Mouse (Mus musculus) gastrocnemius, postnatal 10 days (tissue): ENCODE measurements around the gene Zc3h10. TPM values are rescaled to one million over a fixed set of nuclear protein-coding genes. Genes with fewer than 3 reads are reported as not detected.
"Not testable (repeated sequence)": the region's sequence is repeated elsewhere in the genome, so short reads cannot be mapped to it uniquely, and the experiment has no call there.

Experiments
- DNase-seq: peaks from one replicate; pipeline ENCODE4 v3.0.0; 2021; ENCODE audit warnings: mixed read lengths
- microRNA-seq, 2 experiments: library from miRNA; unstranded; fragments of <30 nt; microRNA quantifications; one replicate each; pipeline ENCODE4 v1.2.0; 2021
- total RNA-seq, 2 experiments: library from RNA; stranded (reverse); gene quantifications; 2 replicates each; pipeline ENCODE4 v1.2.3; 2021

The Zc3h10 gene
- total RNA-seq, 2 experiments from 2014 or later: 5.2 to 6.3 TPM

DNA sequence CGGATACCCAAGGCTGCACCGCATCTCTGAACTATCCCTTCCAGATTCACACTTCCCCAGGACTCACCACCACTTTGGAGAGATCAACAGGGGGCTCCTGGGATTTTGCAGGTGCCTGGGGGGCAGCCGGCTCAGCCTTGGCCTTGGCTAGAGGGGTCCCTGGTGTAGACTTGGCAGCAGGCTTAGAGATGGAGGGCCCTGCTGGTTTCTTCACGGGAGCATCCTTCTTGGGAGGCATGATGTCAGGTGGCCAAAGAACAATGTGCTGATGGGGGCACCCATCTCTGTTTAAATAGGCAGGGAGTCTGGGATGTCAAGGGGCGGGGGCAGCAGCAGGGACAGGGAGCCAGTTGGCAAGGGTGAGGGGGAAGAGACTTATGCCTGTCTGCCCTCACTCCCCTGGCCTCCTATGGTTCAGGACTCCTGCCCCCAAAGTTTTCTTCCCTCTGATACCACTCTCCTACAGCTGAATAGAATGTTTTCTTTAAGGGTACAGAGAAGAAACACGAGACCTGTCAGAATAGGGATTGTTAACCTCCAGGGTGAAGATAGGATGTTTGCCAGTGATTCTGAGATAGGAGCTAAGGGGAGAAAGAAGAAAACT lies 50.3 kb downstream of the Zc3h10 start:
- no peak for DNase-seq

DNA sequence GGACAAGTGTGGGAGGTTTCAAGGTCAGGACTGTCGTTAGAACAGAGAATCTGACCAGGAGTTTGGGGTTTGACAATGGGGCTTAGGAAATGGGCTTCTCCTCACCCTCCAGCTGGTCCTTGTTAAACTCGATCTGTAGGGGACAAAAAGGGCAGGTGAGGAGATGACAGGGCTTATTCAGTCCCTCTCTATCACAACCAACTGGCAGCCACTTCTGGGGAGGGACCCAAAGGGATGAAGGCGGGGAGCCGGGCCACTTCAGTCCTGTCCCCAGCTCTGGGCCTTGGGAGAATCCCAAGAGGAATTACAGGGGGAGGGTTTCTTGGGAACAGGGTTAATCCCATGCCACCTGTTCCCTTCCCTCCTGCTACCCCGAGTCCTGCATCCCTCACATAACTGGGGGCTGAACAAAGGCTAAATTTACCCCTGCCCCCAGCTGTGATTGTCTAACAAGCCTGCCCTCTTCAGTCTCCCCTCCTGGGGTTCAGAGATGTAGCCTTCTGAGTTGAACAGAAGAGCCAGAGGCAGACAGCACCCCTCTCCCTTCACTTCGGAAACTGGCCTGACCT lies 51.0 kb downstream of the Zc3h10 start:
- no peak for DNase-seq

DNA sequence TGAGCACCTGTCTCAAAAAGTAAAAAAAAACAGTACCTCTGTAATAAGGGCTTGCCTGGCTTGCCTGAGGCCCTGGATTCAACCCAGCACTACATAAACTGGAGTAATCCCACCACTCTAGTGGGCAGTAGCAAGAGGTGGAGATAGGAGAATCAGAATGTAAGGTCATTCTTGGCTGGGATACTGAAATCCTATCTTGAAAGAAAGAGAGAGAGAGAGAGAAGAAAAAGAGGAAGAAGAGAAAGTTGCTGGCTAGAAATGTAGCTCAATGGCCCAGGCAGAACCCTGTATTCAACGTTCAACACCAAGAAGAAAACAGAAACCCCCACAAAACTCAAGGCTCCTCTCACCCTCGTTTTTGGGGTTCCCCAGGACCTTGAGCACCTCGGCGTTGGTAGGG lies 51.7 kb downstream of the Zc3h10 start:
- no peak for DNase-seq

DNA sequence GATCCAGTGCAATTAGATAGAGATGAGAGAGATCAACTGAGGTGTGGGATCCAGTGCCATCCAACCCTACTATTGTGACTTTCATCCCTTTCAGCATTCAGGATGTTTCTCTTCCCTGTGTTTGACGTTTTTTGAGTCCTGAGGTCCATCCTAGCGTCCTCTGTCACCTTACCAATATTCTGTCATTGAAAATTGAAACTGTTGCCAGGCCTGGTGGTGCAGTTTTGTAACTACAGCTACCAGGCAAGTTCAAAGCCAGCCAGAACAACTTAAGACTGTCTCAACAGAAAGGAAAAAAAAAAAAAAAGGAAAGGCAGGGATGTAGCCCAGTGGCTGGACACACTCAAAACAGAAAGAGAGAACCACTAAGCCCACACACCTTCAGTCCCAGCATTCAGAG lies 52.3 kb downstream of the Zc3h10 start:
- no peak for DNase-seq

DNA sequence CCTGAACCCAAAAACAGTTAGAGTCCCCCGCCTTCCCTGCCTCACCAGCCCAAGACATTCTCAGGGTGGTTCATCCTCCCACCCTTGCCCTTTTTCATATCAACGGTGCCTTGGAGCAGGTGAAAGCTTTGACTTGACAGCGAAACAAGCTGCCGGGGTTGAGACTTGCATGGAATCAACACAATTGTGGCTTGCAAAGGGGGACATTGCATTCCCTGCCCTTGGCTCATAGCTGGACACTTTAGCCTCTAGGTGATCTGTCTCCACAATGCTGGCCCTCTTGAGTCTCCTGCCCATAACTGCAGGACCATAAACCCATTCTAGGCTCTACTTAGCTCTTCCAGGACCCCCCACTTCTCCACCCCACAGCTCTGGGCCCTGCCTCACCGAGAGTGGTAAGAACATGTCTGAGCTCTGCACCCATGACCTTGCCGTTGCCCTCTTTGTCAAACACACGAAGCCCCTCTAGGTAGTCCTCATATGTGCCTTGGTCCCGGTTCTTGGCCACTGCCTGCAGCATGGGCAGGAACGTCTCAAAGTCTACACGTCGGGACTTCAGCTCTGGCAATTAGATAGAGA lies 52.8 kb downstream of the Zc3h10 start:
- DNase-seq: no peak

DNA sequence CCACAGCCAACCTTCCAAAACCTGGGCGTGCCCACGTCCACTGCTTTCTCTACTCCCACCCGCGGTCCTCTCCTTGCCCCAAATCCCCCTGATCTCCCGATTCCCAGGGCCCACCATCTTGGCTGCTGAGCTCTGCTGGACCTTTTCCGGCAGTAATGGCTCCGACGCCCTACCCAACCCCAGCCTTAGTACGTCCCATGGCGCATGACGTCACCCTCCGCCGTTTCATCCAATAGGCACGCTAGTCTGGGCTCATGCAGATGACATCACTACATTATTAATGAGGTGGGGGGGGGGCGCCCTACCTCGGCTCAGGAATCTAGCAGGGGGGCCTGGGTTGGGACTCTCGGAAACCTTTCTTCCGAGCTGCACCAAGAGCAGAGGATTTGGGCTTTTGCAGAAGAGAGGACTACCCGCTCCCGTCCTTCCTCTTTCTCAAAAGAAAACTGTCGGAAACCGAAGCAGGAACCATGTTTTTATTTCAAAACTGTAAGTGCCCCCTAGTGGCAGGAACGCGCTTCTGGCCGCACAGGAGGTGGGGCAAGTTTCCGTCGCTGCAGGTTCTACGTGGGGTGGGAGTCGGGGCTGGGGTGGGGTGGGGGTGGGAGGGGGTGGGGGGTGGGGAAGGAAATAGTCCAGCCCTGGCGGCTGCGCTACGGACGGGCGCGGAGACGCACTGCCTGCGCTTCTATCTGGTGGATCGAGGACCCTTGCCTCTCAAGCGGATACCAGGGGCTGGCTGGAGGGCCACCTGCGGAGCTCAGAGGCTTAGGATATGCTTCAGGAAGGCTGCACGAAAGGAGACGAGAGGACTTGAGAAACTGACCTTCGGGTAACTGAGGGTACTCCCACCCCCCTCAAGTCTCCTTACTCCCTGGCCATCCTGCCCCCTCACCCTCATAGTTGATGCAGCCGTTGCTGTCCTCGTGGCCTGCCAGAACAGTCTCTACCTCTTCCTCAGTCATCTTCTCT lies 53.6 kb downstream of the Zc3h10 start, which contains the start of gene Myl6:
Gene Myl6, minus strand, starts transcription at position 451 of the 972 bp plus-strand sequence.
- peak; percentile 97 for DNase-seq

DNA sequence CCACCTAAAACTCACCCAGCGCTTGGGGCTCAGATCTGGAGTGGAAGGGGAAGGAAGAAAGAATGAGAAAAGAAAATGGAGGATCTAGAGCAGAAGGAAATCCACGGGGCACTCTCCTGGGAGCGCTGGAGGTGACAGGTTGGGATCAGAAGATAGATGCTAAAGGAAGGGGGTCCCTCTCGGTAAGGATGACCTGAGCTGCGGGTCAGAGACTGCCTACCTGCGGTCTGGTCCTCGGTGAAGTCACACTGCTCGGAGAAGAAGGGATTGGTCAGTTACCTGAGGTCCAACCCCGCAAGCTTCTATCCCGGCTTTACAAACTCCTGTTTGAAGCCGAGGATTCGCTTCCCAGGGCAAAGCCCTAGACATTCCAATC lies 54.3 kb downstream of the Zc3h10 start:
- DNase-seq: no peak

DNA sequence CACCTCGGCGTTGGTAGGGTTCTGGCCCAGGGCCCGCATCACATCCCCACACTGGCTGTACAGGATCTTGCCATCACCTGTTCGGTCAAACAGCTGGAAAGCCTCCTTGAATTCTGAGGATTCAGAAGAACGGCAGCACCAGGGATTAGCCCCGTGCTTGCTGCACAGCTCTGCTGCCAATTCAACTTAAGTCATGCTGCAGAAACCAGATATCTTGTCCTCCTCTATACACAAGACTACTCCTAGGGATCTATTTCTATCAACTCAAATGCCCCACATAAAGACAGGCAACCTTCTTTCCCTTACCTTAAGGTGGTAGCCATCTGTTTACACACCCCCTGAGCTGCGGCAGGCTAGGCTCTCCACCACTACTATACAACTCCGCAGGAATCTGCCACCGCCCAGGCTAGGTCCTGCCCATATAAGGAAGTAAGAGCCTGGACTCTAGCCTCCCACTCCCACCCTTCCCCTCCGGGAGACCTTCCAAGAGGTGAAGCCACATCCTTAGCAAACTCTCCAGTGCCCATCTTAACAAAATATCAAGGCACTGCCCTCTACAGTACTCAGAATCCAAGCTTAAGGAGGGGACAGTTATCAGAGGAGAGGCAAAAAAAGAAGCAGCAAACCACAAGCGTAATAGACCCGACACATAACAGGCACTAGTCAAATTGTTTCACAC lies 54.8 kb downstream of the Zc3h10 start:
- no peak for DNase-seq

DNA sequence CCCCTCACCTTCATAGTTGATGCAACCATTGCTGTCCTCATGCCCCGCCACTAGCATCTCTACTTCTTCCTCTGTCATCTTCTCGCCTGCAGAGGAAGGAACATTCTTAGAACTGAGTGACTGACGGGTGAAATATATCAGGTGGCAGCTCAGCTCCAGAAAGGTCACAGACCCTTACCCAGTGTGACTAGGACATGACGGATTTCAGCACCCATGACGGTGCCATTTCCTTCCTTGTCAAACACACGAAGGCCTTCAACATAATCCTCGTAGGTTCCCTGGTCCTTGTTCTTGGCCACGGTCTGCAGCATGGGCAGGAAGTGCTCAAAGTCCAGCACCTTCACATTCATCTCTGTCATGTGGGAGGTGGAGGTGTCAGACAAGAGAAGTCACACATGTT lies 55.5 kb downstream of the Zc3h10 start:
- DNase-seq: not testable (repeated sequence)

Small RNA genes within 50 kb of the gene (microRNA-seq; reads per million reads assigned to microRNA genes)
- 0 reads per million in 2 experiments for gene Gm47275
- 0 reads per million in 2 experiments for gene Mir6916
- 0.32 to 0.75 reads per million in 2 experiments for gene Mir6917

Other genes starting within 250 kb of the Zc3h10 start
- not detected for gene Il23a, start 249.0 kb downstream of the Zc3h10 start, total RNA-seq
- gene Pan2, start 244.4 kb downstream of the Zc3h10 start, total RNA-seq: 10 to 100 TPM in 1 of 2 experiments, 1 to 10 TPM in 1; 10.0 to 13.9 TPM
- 10 to 100 TPM; 62.5 to 71.7 TPM for gene Cnpy2, start 225.3 kb downstream of the Zc3h10 start, total RNA-seq
- 100 to 1,000 TPM; 483 to 549 TPM for gene Cs, start 210.0 kb downstream of the Zc3h10 start, total RNA-seq
- 100 to 1,000 TPM; 170 to 198 TPM for gene Coq10a, start 178.8 kb downstream of the Zc3h10 start, total RNA-seq
- gene Ankrd52, start 170.7 kb downstream of the Zc3h10 start, total RNA-seq: 10 to 100 TPM; 47.3 to 50.9 TPM
- not detected for gene Slc39a5, start 146.5 kb downstream of the Zc3h10 start, total RNA-seq
- 10 to 100 TPM; 50.7 to 51.3 TPM for gene Nabp2, start 136.3 kb downstream of the Zc3h10 start, total RNA-seq
- 10 to 100 TPM; 16.4 to 19.1 TPM for gene Rnf41, start 136.1 kb downstream of the Zc3h10 start, total RNA-seq
- gene Smarcc2, start 88.5 kb downstream of the Zc3h10 start, total RNA-seq: 10 to 100 TPM; 47.0 to 62.8 TPM
- gene Myl6, start 53.6 kb downstream of the Zc3h10 start, total RNA-seq: 100 to 1,000 TPM; 305 to 356 TPM
- gene Myl6b, start 49.1 kb downstream of the Zc3h10 start, total RNA-seq: 100 to 1,000 TPM in 1 of 2 experiments, 10 to 100 TPM in 1; 68.8 to 101 TPM
- 10 to 100 TPM; 22.5 to 30.4 TPM for gene Esyt1, start 21.9 kb downstream of the Zc3h10 start, total RNA-seq
- 1,000 to 10,000 TPM; 1,962 to 2,082 TPM for gene Rpl41, start 1.5 kb upstream of the Zc3h10 start, total RNA-seq
- gene Pa2g4, start 18.2 kb upstream of the Zc3h10 start, total RNA-seq: 10 to 100 TPM; 65.8 to 72.9 TPM
- 1 to 10 TPM; 7.7 to 9.0 TPM for gene Erbb3, start 41.9 kb upstream of the Zc3h10 start, total RNA-seq
- gene Rps26, start 79.0 kb upstream of the Zc3h10 start, total RNA-seq: 100 to 1,000 TPM; 637 to 651 TPM
- under 1 TPM; 0.54 to 0.63 TPM for gene Ikzf4, start 98.2 kb upstream of the Zc3h10 start, total RNA-seq
- gene Suox, start 126.3 kb upstream of the Zc3h10 start, total RNA-seq: 10 to 100 TPM in 1 of 2 experiments, 1 to 10 TPM in 1; 9.3 to 11.0 TPM
- 10 to 100 TPM; 82.7 to 83.2 TPM for gene Rab5b, start 148.5 kb upstream of the Zc3h10 start, total RNA-seq
- 1 to 10 TPM; 2.1 to 2.4 TPM for gene Pmel, start 156.4 kb upstream of the Zc3h10 start, total RNA-seq
- gene Cdk2, start 157.3 kb upstream of the Zc3h10 start, total RNA-seq: 10 to 100 TPM; 14.0 to 18.8 TPM
- 1 to 10 TPM; 7.1 to 8.8 TPM for gene Dgka, start 197.1 kb upstream of the Zc3h10 start, total RNA-seq
- 10 to 100 TPM; 13.7 to 14.9 TPM for gene Pym1, start 200.1 kb upstream of the Zc3h10 start, total RNA-seq
- 1 to 10 TPM; 2.8 to 3.8 TPM for gene Mmp19, start 243.1 kb upstream of the Zc3h10 start, total RNA-seq